Mouse (Mus musculus) spleen, adult 2 months (tissue): ENCODE data around the gene Ttc9b. TPM values are rescaled to one million over a fixed set of nuclear protein-coding genes. Genes with fewer than 3 reads are reported as not detected.

Experiments
- DNase-seq, 2 experiments: peaks; one replicate each; pipeline versions ENCODE4 v3.0.0 to v3.0.0-alpha.2; 2012 to 2021; ENCODE audit warnings: low spot score in 2 of 2, low read depth in 1 of 2
- H3K27ac ChIP-seq: fragments of 200-500 bp; 2 replicates; pipeline ENCODE4 v1.5.1; 2012; ENCODE audit warnings: low read length, inconsistent platforms; ENCODE audit not compliant: insufficient read depth
- H3K27me3 ChIP-seq: fragments of 200-500 bp; 2 replicates; pipeline ENCODE4 v1.6.1; 2012; ENCODE audit warnings: mild to moderate bottlenecking, moderate library complexity, low read length, inconsistent platforms; ENCODE audit not compliant: control insufficient read depth, insufficient read depth
- H3K36me3 ChIP-seq: fragments of 200-500 bp; 2 replicates; pipeline ENCODE4 v1.6.1; 2012; ENCODE audit warnings: mild to moderate bottlenecking, low read length, inconsistent platforms; ENCODE audit not compliant: control insufficient read depth, insufficient read depth
- H3K4me1 ChIP-seq: fragments of 200-500 bp; 2 replicates; pipeline ENCODE4 v1.6.1; 2011; ENCODE audit warnings: inconsistent platforms; ENCODE audit not compliant: control insufficient read depth, insufficient read depth, insufficient read length
- H3K4me3 ChIP-seq: fragments of 200-500 bp; 2 replicates; pipeline ENCODE4 v1.5.1; 2011; ENCODE audit warnings: mild to moderate bottlenecking, inconsistent platforms; ENCODE audit not compliant: insufficient read depth, insufficient read length; ENCODE audit errors: extremely low read depth
- CTCF ChIP-seq: fragments of 200-500 bp; IDR thresholded peaks from 2 replicates; pipeline ENCODE4 v1.5.1; 2011; ENCODE audit warnings: mild to moderate bottlenecking, inconsistent platforms; ENCODE audit not compliant: insufficient read depth, insufficient read length, insufficient replicate concordance; ENCODE audit errors: extremely low read depth
- POLR2A ChIP-seq: fragments of 200-500 bp; IDR thresholded peaks from 2 replicates; pipeline ENCODE4 v1.6.1; 2011; ENCODE audit warnings: low read depth, low read length, inconsistent platforms
- WGBS: fragments of 180-500 bp; shearing (Covaris S2); methylation state at CpG from one replicate; pipeline ENCODE4 v1.1.7; 2018; 5-methylcytosine and 5-hydroxymethylcytosine counted together
- polyA plus RNA-seq: library from polyadenylated mRNA; depleted of rRNA; stranded (reverse); fragments of >200 nt; gene quantifications from 2 replicates; pipeline ENCODE4 v1.2.3, GENCODE M21; 2012

Ttc9b gene
- polyA plus RNA-seq, 1 experiment, result not detected

DNA sequence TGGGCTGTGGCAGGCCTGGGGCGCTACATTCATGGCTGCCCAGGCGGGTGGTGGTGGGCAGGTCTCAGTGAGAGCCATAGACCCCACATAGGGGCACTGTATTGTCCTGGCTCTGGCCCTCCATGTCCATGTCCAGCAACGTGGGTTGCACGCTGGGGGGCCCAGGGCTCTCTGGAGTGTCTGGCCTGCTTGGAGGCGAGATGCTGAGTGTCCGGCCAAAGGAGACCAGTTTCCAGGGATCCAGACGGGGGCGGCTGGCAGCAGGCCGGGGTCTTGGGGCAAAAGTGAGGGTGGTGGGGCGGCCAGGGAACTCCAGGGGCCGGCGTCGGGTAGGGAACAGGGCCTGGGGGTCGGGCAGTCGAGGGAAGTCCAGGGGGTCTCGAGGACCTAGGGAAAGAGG lies 2.9 kb downstream of the Ttc9b start:
- Histone ChIP-seq H3K36me3 (no peaks in the 10 kb centered on the region), H3K27me3 (peaks cover 17% of the 10 kb centered on the region), H3K27ac (no peak overlapping the region), H3K4me1 (no peaks in the 10 kb centered on the region; the same call in 1 of the 2 replicates), H3K4me3 (no peak overlapping the region)
- DNase-seq, result no peak
- 86% methylated on average over 16 of the region's 16 CpGs for WGBS
- TF ChIP-seq POLR2A, result no peak
- no peak for TF ChIP-seq CTCF

DNA sequence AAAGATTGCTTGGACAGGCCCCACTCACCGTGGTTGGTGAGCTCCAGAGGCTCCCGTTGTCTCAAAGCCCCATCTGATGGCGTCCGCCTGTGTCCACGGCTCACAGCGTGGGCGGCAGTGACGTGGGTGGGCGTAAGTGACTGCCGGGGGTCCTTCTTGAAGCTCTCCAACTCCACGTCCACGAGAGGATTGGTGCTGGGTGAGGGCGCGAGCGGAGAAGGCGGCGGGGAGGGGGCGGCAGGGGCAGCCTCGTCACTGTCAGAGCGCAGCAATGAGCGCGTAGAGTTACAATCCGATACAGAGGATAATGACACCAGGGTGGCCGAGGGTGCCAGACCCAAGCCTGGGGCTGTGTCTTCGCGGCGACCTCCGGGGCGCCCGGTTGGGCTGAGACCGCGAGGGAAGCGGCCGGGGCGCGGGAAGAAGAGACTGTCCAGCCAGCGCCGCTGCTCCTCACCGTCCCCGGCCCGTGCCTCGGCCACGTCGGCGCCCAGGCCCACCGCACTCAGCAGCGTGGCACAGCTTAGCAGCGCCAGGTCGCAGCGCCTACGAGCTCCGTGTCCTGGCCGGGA lies 4.2 kb downstream of the Ttc9b start:
- 38% methylated on average over 53 of the region's 53 CpGs for WGBS

DNA sequence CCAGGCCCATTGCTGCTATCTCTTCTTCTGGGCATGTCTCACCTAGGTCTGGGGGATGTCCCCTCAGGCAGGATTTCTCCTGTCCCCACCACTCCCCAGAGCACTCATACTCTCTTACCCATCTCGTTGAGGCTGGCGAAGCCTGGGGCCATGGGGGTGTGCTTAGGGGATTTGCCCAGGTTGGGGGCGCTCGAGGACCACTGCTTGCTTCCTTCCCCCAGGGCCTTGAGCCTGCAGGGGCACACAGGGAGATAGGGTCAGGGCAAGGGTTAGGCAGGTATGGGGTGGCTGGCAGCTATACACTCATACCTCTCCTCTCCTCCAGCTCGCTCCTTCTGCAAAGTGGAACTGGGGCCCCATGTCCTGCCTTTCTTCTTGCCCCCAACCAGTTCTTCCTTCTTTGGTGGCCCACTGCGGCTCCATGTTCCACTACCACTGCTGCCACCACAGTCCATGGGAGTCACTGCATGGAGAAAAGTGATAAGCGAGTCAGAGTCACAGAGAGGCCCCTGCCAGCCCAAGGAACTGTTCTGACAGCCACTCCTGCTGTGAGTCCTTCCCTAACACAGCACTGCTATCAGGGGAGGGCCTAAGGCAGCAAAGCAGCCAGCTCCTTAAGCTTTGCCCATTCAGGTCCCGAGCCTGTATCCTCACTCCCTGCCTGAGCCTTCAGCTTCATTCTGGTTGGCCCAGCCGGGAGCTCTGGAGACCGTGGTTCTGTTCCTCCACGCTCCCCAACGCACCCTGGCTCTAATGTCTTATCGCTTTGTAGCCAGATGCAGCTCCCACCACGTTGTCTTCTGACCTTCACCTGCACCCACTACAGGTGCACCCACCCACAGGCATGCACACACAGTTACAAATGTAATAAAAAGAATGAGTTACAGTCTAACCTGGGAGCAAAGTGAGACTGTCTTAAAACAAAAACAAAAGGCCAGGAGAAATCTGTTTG lies 5.3 kb downstream of the Ttc9b start:
- peaks cover 12% of the 10 kb centered on the region for H3K27me3 ChIP-seq

More for the DNA sequence above, 4.2 kb downstream of the Ttc9b start:
- TF ChIP-seq CTCF (no peak), POLR2A (no peak)
- DNase-seq, result no peak
- Histone ChIP-seq H3K27me3 (peaks cover 14% of the 10 kb centered on the region), H3K4me1 (no peaks in the 10 kb centered on the region; the same call in 1 of the 2 replicates), H3K27ac (no peak overlapping the region), H3K36me3 (no peaks in the 10 kb centered on the region), H3K4me3 (no peak overlapping the region)

DNA sequence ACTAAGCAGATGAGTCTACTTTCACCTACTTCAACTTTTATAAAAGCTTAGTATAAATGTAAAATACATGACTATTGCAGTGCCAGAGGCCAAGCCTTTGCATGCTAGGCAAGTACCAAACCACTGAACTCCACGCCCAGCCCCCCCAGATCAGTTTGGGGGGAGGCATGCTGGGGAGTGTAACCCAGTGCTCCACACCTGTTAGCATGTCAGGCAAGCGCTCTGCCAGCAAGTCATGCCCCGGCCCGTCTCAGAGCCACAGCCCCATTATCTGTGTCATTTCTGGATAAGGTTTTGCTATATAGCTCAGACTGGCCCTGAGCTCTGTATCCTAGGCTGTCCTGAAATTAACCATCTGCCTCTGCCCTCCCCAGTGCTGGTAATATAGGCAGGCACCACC lies 8.3 kb downstream of the Ttc9b start:
- DNase-seq, result no peak
- 84% methylated on average over 4 of the region's 4 CpGs for WGBS
- Histone ChIP-seq H3K27me3 (peaks cover 5% of the 10 kb centered on the region; the same call in 1 of the 2 replicates), H3K4me3 (no peak overlapping the region), H3K27ac (no peak overlapping the region), H3K36me3 (no peaks in the 10 kb centered on the region), H3K4me1 (no peaks in the 10 kb centered on the region)
- TF ChIP-seq POLR2A (no peak), CTCF (no peak)

More for the DNA sequence above, 5.3 kb downstream of the Ttc9b start:
- TF ChIP-seq CTCF, result no peak
- TF ChIP-seq POLR2A, result no peak
- no peak for DNase-seq
- Histone ChIP-seq H3K36me3 (no peaks in the 10 kb centered on the region), H3K4me3 (no peak overlapping the region), H3K27ac (no peak overlapping the region), H3K4me1 (no peaks in the 10 kb centered on the region; the same call in 1 of the 2 replicates)
- WGBS, result 71% methylated on average over 14 of the region's 14 CpGs

DNA sequence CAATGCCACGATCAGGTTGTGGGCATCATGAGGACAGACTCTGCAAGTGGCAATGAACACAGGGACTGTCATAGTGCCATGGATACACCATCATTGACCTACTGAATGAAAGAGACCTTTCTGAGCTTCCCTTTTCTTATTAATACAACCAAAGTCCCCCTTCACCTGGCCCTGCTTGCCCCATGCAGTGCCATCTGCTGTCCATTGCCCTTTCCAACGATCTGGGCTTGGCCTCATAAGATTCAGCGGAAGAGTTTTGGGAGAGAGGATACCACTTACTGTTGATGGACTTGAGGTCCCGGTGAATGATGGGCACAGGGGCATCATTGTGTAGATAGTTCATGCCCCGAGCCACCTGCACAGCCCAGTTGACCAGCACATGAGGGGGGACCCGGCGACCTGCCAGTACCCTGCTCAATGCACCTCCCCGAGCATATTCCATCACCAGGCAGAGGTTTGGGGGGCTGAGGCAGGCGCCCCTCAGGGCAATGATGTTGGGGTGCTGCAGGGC lies 19.4 kb downstream of the Ttc9b start:
- H3K36me3 ChIP-seq, result no peaks in the 10 kb centered on the region
- H3K27ac ChIP-seq, result no peak overlapping the region
- H3K4me1 ChIP-seq, result peaks cover 8% of the 10 kb centered on the region
- no peak for DNase-seq
- no peaks in the 10 kb centered on the region; the same call in 1 of the 2 replicates for H3K27me3 ChIP-seq
- WGBS, result 61% methylated on average over 9 of the region's 9 CpGs
- TF ChIP-seq POLR2A, result no peak
- TF ChIP-seq CTCF, result no peak
- peak overlapping the region; percentile 64; the same call in 1 of the 2 replicates for H3K4me3 ChIP-seq

DNA sequence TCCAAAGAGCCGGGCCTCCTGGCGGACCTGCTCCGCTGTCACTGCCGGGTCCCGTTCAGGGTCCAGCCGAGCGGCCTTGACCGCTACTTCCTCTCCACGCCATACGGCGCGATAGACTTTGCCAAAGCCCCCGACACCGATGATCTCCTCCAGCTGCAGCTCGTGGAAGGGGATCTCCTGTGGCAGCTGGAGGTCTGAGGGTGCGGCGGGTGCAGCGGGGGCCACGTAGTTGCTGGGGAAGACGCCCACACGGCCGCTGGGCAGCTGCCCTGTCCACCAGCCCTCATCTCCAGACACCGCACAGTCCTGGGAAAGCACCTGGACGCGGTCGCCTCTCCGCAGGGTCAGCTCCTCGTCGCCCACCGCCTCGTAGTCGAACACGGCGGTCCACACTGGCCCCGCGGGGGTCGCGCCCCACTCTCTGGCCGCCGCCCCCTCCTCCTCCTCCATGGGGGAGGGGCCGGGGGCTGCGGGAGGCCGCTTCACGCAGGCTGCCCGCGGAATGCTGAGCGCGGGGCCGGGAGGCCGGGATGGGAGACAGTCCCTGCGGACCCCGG lies 19.9 kb downstream of the Ttc9b start:
- TF ChIP-seq CTCF, result no peak
- Histone ChIP-seq H3K27me3 (no peaks in the 10 kb centered on the region; the same call in 1 of the 2 replicates), H3K36me3 (no peaks in the 10 kb centered on the region), H3K4me3 (peak overlapping the region; percentile 64), H3K4me1 (peaks cover 8% of the 10 kb centered on the region), H3K27ac (no peak overlapping the region)
- peak in 1 of 2 experiments; percentile 19 for DNase-seq
- 2% methylated on average over 49 of the region's 52 CpGs for WGBS
